Mouse (Mus musculus): ENCODE results near the gene M1ap.

Gene M1ap

DNA sequence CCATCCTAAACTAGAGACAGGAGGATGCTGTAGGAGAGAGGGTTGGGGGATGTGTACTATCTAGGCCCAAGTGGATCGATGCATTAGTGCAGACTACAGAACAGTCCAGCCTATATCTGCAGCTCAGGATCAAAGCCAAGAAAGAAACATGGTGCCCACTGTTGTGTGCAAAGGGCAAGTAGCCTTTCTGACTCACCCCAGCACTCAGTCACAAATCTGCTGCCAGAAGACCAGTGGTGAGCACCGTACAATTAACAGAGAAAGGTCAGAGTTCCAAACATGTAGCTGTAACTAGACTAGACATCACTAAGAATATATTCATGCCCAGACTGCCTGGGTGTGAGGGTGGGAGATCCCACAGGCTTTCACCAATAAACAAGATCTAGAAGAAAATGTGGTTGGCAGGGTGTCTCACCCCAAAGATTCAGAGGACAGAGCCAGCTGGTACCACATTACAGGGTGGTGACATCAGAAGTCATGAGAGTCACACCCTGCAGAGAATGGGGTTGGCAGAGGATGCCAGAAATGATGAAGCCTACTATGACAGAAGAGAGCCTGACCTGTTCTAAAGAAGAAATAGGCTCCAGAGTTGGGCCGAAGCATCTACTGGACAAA is 12.0 kb upstream of the M1ap start:
- no peak for ATAC-seq (ENCODE audit: low TSS enrichment)

DNA sequence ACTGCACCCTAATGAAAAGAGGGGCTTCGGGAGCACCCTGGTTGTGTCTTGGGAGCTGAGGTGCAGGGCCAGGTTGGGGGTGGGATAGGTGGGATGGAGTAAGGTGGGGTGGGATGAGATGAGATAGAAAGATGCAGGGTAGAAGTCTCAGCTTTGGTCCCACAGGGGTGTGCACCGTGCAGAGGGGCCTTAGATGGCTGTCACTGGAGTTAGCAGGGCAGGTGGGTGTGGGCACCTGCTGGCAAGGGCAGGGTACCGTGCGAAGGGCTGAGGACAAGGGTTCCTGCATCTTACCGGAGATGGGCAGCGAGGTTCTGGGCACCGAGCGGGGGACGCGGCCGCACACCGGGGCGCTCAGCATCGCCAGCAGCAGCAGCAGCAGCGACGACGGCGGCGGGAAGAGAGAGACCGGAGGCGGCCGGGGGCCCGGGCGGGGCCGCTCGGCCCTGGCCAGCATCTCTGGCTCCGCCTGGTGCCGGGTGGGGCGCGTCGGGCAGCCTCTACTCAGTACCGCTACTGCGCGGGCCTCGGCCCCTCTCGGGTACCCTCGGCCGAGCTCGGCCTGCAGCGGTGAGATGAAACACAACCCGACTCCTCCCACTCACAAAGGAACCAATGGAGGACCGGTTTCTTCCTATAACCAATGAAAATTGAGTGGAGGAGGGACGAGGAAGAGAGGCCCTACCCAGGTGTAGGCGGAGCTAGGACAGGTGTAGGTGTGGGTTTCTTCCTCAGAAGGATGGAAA is 7.4 kb upstream of the M1ap start, which contains the start of gene Sema4f:
Gene Sema4f (minus strand): TSS at position 603 of the 746 bp plus-strand sequence.
- peak; percentile 99 for ATAC-seq (ENCODE audit: low TSS enrichment)

DNA sequence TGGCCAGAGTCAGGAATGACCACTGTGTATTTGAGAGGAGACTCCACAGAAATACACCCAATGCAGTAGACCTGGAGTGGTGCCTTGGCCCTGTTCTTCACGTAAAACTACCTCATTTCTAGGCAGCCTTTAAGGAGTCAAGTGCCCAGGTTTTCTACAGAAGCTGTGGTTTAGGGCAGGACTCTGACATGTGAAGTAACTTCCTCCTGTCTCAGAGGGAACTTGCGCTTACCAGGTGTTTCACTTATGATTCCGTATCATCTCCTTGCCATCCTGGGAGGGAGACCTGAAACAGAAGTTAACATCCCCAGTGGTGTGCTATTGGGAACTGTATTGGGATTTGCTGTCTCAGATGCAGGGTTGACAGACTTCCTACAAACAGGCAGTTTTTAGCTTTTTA is 5.9 kb upstream of the M1ap start:
- ATAC-seq (ENCODE audit: low TSS enrichment) = no peak

DNA sequence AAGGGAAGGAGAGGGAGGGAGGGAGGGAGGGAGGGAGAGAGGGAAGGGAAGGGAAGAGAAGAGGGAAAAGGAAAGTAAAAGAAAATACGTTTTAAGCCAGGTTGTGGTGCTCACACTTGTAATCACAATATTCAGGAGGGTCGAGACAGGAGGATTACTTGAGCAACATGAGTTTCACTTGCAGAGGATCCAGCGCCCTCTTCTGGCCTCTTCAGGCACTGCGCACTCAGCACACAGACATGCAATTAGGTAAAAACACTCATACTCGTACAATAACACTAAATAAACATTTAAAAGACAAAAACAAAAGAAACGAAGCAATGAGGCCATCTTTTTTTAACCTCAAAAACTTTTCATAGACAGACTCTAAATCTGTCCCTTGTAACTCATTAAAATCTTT is 952 bp upstream of the M1ap start:
- no peak for ATAC-seq (ENCODE audit: low TSS enrichment)

DNA sequence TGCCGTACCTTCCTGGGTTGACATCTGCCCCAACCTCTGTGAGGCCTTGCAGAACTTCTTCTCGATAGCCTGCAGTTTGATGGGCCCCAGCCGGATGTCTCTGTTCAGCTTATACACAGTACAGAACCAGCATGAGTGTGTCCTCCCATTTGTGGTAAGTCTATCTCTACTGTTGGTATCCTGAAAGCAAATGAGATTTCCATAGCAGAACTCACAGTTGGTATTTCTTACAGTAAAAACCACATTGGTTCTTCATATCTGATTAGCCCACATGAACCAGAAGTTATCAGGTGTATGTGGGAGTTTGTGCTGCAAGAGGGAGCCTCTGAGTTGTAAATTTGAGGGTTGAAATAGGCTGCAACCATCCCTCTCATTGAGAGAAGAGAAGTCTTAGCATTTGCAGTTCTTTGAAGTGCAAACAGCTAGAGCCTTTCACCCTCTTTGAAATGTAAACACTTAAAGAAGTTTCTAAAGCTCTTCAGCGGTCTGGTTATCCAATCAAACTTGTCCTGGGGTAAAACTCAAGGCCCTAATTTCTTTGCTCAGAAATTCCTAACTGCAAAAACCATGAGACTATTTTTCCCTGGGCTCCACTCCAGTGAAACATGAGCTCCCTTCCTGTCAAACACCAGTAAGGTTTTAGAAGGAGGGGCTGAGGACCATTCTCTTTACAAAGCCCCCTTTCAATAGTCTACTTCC is 10.0 kb downstream of the M1ap start:
- ATAC-seq (ENCODE audit: low TSS enrichment) = no peak

DNA sequence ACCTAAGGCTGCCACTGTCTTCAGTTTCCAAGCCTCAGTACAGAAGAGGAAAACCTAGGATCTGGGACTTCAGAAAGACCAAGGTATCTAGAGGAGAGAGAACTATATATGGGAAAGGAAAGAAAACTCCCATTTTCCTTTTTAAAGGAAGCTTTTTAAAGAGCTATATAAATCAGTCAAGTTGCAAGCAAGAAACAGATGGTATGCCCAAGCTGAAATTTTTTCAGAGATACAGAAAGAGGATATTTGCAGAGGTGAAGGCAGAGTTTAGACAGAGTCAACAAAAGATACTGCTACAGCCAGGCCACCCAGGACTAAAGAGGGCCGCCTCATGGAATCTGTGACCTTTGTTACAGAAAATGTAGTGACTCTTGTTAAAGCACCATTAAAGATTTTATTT is 15.0 kb downstream of the M1ap start:
- peak; percentile 88 for ATAC-seq (ENCODE audit: low TSS enrichment)

DNA sequence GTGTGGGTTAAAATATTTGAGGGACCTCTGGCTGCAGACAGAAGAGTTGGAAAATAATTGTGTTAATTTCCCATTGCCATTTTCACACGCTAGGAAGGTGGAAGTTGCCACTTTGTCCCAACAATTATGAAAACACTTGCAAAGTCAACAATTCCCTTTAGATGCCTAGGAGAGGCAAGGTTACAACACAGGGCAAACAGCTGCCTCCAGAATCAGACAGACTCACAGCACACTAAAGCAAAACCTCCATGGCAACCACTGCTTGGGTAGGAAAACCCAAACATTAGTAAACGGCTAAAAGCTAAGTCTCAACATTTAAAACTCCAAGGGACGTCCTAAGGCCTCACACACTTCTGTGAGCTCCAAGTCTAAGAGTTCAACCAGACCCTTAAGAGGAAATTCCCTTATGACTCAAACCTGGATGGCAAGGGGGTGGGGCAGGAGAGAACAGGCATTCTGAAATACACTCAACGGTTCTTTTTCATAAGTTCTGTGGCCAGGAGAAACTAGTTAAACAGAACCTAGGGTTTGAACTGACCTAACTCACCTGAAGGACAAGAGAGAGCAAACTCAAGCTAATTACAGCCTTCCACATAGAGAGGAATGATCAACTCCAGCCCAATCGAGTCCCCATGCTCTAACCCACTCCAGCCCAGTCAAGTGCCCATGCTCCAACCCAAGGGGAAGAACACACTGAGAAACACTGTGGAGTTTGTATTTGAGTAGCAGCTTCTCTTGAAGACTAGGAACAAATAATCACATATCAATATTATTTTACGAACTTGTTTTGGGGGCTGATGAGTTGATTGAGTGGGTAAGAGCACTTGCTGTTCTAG is 22.8 kb downstream of the M1ap start:
- no peak for ATAC-seq (ENCODE audit: low TSS enrichment)

DNA sequence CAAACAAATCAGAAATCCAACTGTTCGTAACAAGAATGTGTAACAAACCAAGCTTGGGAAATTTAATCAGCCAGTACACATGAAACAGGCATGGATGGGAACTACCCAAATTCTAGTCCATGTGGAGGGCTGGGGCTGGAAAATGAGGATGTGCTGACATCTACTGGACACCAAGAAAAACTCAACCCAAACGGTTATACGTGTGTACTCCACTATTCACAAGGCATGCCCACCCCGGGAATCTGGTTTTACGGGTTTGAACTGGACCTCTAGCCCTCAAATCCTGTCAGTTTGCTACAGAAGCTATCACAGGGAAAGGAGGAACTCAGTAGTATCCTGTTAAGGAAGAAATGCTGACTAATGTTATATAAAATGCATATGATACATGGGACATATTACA is 24.3 kb downstream of the M1ap start:
- ATAC-seq (ENCODE audit: low TSS enrichment) = peak; percentile 96

DNA sequence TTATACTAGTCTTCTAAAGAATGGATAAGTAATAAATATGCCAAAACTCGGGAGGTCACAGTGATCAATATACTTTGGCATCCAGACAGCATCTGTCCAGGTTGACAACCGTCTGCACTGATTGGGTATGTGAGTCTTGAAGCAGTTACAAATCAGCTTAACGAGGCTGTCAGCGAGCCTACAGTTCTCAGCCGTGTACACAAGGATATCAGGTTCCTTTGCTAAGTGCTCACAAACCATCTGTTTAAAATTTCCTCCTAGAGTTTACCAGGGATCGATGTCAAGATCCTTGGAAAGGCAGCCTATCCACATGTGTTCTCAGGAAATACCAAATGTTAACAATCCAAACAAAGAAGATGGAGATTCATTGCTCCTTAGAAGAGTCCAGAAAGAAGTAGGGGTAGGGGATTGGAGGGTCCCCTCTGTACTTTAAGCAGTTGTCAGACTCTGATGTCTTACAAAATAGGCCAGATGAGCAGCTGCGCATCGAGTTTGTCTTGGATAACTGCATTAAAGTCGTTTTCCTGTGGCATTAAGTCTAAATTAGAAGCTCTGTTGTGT is 40.8 kb downstream of the M1ap start:
- no peak for ATAC-seq (ENCODE audit: low TSS enrichment)

DNA sequence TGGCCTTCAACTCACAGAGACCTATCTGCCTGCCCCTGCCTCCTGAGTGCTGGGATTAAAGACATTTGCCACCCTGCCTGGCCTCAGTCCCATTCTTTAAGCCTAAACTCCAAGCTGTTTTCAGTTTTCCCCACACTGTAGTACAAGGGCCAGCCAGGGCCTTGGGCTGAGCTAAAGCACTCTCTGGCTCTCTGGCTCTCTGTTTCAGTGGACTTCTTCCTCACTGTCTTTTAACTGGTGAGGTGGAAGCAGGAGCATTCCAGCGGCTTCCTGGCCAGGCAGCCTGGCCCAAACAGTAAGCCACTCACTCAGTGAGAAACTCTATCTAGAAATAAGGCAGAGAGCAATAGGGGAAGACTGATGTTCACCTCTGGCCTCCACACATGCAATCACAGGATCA is 47.0 kb downstream of the M1ap start:
- ATAC-seq (ENCODE audit: low TSS enrichment) = no peak

DNA sequence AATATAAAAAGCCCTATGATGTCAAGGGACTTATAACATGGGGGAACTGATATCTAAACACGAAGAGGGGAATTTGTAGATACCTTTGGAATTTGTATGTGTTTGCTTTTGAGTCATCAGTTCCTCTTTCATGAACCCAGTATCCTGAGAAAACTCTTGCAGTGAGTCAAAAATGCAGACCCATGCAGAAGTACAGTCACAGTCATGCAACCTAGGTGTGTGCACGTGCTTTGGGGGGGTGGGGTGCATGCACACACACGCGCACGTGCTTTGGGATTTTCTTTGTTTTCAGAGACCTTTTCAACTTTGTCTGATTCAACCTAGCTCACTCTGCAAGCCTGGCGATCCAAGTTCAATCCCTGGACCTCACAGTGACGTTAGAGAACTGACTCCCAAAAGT is 47.7 kb downstream of the M1ap start:
- no peak for ATAC-seq (ENCODE audit: low TSS enrichment)

DNA sequence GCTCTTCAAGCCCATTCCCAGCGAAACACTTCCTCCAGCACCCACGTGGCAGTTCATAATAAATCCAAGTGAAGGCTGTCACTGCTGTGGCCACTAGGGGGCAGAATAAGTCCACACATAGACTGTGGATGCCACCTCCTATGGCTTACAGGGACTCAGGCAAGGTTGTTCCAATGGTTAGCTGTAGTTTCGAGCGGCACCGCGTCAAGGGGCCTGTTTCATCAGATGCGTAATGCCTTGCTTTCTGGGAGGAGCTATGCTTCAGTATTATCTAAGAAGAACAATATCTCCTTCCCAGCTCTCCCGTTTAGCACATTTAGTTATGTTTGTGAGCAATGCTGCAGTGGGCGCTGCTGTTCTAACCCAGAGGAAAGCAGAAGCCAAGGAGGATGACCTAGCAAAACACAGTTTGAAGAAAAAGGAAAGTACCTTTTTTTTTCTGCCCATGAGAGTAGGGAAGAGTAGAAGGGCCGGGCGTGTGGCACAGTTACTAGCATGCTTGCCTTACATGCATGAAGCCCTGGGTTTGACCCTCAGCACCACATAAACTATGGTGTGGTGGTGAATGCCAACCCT is 50.1 kb downstream of the M1ap start:
- peak; percentile 100 for ATAC-seq (ENCODE audit: low TSS enrichment)

DNA sequence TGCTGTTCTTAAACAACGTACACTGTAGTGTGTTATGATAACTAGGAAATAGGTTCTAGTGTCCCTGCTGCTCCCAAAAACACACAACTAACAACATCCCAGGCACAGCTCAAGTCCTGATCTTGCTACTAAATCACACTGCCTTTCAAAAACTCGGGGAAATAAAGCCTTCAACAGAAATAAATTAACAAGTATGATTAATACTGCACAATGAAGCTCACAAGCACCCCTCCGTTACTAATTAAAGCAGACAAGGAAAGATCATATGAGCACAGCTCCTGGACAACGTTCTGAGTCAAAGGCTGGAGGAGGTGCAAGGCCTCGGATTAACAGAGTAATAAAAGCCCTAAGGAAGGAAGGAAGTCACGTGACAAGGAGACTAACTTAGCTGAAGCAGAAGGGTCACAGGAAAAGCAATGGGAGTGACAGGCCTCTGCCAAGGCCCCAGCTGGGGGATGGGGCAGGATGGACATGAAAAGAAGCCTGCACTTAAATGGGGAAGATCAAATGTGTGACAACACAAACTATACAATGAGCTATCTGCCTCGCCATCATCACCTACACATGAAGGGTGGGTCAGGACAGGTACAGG is 50.9 kb downstream of the M1ap start:
- peak; percentile 21; the same call in 1 of the 2 replicates for ATAC-seq (ENCODE audit: low TSS enrichment)

DNA sequence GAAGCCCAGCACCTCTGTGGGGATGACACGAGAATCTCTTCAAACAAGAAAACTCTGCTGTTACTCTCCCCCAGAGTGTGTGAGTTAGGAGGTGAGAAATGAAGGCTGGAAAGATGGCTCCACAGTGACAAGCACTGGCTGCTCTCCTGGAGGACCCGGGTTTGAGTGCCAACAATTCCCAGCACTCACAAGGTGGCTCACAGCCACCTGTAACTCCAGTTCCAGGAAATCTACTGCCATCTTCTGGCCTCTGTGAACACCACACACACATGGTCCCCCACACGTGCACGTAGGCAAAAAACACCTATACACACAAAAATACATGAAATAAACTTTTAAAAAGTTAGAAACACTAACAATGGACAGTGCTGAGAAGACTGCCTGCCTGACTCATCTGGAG is 51.6 kb downstream of the M1ap start:
- no peak for ATAC-seq (ENCODE audit: low TSS enrichment)

DNA sequence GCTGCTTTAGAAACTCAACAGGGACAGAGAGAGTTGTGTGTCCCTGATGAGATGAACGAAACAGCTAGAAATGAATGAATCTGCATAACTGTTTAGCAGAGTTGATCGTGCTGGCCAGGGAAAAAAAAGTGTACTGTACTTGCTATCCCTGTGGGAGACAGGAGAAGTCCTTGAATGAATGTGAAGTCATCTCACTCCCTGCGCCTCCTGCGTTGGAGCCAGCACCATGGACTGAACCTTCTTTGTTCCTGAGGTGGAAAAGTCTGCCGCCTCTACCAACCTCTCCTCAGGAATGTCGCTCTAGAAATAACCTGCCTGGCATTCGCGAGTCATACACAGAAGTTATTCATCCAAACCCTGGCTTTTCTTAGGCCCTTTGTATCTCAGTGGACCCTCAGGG is 53.3 kb downstream of the M1ap start:
- ATAC-seq (ENCODE audit: low TSS enrichment) = no peak

DNA sequence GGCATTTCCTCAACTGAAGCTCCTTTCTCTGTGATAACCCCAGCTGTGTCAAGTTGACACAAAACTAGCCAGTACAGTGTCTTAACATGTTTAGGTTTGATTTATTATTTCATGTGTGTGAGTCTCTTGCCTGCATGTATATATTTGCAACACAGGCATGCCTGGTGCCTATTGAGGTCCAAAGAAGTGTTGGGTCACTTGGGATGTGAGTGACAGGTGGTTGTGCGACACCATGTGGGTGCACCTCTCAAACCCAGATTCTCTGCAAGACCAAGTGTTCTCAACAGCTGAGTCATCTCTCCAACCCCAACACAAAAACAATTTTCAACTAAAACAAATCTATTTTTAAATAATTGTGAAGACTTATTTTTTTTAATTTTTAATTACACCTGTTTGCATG is 56.4 kb downstream of the M1ap start:
- ATAC-seq (ENCODE audit: low TSS enrichment) = no peak

DNA sequence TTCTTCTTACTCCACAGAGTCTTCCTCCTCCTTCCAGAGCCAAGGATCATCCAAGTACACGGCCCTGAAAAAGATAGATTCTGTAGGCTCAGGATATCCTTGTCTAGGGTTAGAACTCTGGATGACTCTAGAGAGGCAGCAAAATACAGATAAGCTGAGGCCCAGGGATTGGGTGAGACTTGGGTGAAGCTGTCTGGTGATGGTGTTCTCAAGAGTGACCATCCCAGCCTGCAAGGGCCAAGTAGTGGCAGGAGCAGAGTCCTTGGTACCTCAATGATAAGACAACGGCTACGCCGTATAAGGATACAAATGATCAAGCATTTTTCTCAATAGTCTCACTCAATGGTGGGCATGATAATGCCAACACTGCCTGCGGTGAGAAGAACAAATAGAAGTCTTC is 57.1 kb downstream of the M1ap start:
- ATAC-seq (ENCODE audit: low TSS enrichment) = no peak

DNA sequence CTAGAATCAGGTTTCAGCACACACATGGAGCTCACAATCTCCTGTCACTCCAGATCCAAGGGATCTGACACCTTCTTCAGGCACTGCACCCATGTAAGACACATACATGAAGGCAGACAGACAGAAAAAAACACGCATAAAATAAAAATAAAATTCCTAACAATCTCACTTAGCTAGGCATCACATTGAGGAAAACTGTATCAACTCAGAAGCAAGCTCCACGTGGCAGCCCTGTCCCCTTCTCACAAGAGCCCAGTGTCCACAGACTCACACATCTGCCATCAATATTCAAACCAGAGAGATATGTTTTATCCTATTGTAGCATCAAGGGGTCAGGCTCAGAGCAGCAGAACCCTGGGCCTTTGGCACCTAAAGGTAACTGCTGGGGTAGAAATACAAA is 57.6 kb downstream of the M1ap start:
- no peak for ATAC-seq (ENCODE audit: low TSS enrichment)

DNA sequence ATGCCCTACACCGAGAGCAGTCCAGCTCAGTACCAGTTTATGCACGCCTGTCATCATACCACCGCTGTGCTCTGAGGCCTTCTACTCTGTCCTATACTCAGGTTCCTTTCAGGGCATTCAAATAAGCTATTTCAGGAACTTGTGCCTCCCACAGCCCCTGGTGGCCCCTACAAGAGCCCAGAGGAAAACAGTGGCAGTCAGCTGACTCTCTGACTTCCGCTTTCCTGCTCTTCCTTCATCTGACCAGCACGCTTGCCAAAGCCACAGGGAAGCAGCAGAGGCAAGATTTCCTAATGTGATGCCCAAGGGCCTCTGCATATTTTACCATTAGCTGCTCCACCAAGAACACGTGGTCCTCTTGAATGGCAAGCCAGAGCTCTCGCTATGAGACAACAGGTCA is 58.2 kb downstream of the M1ap start:
- ATAC-seq (ENCODE audit: low TSS enrichment) = no peak

DNA sequence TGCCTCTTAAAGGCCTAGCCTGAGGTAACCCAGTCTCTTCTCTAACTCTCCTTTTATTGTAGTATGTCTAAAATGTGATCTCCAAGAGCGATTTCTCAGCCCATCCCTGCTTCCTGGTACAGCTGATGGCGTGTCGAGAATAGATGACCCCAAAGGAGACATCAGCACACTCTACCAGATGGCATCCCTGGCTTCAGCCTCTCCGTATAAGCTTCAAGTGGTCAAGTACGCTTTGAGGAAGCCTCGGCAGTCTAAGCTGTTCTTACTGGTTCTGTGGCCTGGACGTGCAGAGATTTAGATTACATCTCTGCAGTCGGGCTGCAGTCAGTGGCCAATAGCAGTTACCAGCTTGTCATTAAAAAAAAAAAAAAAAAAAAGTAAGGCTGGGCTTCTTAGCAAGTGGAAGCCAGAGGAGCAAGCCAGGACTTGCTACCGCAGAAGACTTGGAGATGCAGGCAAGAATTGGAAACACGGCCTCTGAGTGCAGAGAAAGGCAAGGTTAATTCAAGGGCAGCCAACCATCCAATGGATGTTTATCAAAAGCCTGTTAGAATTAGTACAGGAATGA is 58.8 kb downstream of the M1ap start:
- no peak for ATAC-seq (ENCODE audit: low TSS enrichment)

DNA sequence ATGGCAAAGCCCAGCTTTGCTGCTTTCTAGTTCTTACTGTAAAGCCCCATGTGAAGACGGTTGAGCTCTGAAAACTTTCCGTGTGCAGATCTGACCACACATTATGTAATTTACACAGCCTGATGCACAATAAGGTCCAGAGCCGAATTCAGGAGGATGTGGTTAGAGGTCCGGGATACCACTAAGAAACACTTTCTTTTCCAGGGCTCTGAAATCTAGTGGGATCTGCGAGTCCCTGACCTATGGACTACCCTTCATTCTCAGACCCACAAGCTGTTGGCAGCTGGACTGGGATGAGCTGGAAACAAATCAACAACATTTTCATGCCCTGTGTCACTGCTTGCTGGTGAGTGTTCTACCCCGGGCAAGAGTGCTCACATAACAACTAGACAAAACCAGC is 59.4 kb downstream of the M1ap start:
- ATAC-seq (ENCODE audit: low TSS enrichment) = no peak

All from frontal cortex, adult (tissue).